Mouse (Mus musculus): ENCODE results near the gene Zdhhc6.

DNA sequence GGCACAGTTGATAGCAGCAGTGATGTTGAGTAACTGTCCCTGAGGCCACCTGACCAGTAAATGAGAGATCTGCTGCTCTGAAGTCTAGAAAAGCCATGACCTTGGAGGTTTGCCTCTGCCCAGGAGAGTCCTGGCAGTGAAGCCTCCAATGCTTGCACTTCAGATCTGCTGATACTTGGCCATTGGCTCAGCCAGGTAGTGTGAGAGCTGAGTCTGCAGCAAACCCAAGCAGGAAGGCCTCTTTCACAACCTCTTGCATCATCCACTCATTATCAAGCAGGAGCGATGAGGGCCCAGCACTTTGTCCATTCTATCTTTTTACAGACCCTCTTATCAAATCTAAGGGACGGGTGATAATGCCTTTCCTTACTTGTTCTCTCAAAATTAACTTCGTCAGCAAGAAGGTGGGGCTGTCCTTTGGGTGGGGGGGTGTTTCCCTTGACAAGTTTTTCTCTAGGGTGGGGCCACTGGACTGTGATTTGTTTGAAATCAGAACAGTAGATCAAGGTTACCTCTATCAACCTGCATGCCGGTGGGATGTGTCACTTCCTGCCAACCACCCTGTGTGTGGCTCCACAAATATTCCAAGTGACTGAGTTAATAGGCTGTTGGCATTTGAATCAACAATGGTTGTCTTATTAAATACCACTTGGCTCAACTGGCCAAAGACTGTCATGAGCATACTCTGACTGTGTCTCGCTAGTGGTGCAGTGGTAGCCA lies 58.0 kb downstream of the Zdhhc6 start:
- TF ChIP-seq POLR2A (IDR thresholded peaks at IDR 0.05; ENCODE audit: insufficient read length, low read depth) (no peak), MYOG (IDR thresholded peaks at IDR 0.05; ENCODE audit: control insufficient read depth in 1 of 3, insufficient read depth in 1 of 3, insufficient read length in 2 of 3, low read depth in 2 of 3) (no peak), MAX (IDR thresholded peaks at IDR 0.05; ENCODE audit: low read depth) (no peak), MYOD1 (IDR thresholded peaks at IDR 0.05; ENCODE audit: control insufficient read depth in 1 of 3, insufficient read length in 2 of 3, low read depth in 2 of 3) (no peak)

Data from myocyte (in vitro differentiated cells).